Mouse (Mus musculus): Measurements from ENCODE around the gene Qprt.
"Not testable (repeated sequence)": the region's sequence is repeated elsewhere in the genome, so short reads cannot be mapped to it uniquely, and the experiment has no call there.

The Qprt gene

DNA sequence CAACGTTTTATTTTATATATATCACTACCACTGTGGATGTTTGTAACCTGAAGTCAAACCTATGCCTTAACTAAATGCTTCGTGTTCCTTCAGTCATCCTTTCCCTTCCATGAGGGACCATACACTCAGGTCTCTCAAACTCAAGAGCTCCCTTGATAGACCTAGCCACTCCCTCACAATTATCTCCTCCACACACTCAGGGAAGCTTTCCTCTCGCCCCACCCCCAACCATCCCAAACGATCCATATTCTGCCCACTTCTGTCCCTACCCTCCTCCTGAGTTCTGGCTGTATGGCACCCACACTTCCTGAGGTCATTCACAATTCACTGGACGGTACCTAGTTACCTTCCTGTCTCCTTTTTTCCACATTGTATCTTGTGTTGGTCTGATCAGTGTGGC, 23.5 kb downstream of the Qprt start:
- DNase-seq (ENCODE audit: low spot score in 2 of 2) = no peak

DNA sequence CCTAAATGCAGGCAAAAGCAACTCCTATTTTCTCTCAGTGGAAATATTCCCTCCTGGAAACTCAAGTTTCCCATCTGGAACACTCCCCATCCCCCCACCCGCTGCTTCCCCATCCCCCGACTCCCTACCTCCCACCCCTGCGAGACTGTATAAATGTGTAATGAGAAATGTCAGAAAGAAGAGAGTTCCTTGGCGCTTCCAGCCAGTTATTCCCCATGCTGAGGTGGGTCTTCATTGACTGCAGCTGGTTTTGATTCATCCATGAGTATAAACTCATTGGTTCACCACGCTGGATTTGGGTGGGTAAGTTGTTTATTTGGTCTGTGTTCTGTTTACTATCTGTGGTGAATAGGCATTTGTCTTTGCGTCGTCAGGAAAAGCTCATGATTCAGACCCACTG, 25.6 kb downstream of the Qprt start:
- no peak for DNase-seq (ENCODE audit: low spot score in 2 of 2)

DNA sequence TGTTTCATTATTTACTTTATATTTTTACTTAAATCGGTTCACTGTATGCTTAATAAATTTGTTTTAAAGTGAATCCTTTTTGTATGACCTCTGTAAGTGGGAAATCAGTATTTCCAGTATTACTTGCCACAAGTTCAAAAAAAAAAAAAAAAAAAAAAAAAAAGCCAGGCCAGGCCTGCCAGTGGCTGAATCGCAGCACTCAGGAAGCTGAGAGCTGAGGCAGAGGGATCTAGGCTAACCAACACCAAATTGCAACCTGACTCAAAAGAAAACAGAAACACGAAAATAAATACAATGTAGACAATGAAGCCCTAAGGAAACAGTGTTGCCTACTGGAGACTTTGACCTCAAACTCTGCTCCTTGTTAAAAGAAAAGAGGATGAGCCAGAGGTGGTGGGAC, 28.1 kb downstream of the Qprt start:
- no peak for DNase-seq (ENCODE audit: low spot score in 2 of 2)

DNA sequence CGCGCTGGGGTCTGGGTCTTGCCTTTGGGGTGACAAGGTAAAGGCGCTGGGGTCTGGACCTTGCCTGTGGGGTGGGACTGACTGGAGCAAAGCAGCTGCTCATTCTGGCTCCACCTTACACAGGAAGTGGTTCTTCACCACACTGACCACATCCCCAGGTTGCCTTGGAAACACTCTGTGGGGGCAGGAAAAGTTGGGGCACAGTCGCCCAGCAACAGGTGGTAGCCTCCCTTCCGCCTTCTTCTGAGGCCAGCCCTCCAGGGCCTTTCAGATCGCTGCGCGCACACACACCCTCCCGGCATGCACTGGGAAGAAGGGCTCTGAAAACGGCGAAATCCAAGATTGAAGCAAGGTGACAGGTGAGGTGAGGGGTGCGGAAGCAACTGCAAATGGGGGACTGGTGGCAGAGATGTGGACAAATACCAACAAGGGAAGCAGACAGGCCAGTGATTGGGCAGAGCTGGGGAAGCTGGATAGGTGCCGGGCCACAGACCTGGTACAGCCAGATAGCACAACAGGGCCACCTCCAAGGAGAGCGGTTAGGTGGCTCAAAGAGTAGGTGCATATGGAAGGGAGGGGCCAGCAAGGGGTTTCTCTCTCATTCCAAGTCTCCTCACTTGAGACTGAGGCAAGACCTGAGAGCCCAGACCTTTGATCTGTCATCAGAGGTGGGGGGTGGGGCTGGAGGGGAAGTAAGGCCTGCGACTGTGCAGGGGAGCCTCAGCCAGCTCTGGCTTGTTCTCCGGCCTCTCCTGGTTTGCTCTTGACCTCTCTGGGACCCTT, 30.7 kb downstream of the Qprt start, which contains the start of gene AI467606:
TSS of gene AI467606 (plus strand) at position 246 of the 783 bp plus-strand sequence.
- DNase-seq (ENCODE audit: low spot score in 2 of 2) = no peak

DNA sequence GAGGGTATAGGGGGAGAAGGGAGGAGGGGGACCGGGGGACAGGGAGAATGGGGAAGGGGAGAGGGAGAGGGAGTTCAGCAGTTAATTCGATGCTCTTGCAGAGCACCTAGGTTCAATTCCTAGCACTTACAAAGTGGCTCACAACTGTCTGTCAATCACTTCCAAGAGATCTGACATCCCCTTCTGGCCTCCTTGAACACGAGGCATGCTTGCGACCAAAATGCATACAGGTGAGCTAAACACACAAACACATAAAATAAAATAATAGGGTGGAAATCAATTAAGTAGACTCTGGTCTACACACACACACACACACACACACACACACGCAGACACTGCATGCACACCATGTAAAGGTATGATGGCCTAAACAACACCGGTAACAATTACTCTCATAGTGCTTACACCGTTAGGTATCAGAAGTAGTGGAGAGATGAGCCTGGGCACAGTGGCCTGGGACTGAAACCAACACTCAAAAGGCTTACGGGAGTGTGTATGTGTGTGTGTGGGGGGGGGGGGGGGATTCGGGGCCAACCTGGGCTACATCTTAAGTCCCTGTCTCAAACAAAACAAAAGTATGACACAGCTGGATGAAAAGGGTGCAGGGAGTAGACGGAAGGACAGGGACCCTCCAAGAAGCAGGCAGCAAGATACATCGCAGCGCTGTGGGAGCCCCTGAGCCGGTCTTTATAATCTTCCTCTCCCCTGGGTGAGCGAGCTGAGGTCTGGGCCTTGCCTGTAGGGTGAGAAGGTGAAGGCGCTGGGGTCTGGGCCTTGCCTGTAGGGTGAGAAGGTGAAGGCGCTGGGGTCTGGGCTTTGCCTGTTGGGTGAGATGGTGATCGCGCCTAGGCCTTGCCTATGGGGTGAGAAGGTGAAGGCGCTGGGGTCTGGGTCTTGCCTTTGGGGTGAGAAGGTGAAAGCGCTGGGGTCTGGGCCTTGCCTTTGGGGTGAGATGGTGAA, 31.6 kb downstream of the Qprt start:
- no peak for DNase-seq (ENCODE audit: low spot score in 2 of 2)

GRCm38 (mm10) chr7:127088901-127089845, 32.9 kb downstream of the Qprt start:
- DNase-seq (ENCODE audit: low spot score in 2 of 2) = no peak

- no peak for DNase-seq (ENCODE audit: low spot score in 2 of 2)
Observed at GRCm38 (mm10) chr7:127088083-127088482, 33.9 kb downstream of the Qprt start.

GRCm38 (mm10) chr7:127087278-127088010, 34.6 kb downstream of the Qprt start, which contains the start of gene Zg16:
Gene Zg16 (minus strand): TSS chr7:127087328.
- DNase-seq (ENCODE audit: low spot score in 2 of 2) = not testable (repeated sequence)

- DNase-seq (ENCODE audit: low spot score in 2 of 2) = not testable (repeated sequence)
Observed at GRCm38 (mm10) chr7:127085751-127086150, 36.3 kb downstream of the Qprt start.

- DNase-seq (ENCODE audit: low spot score in 2 of 2) = no peak
Observed at GRCm38 (mm10) chr7:127084794-127085193, 37.2 kb downstream of the Qprt start.

DNA sequence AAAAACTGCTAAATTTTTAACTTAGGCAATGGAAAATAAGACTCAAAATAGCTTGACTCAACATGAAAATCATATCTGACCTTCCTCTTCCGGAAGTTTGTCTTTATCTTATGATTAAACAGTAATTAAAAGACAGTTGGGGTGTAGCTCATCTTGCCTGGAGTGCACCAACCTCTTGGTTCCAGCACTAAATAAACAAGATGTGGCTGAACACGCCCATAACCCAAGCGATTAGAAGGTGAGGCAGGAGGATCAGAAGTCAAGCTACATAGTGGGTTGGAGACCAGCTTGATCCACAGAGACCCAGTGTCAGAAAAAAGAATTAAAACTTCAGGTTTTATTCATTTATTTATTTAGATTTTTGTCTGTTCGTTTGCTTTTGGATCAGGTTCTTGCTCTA, 38.3 kb downstream of the Qprt start:
- no peak for DNase-seq (ENCODE audit: low spot score in 2 of 2)

- no peak for DNase-seq (ENCODE audit: low spot score in 2 of 2)
Observed at GRCm38 (mm10) chr7:127082995-127083394, 39.0 kb downstream of the Qprt start.

DNA sequence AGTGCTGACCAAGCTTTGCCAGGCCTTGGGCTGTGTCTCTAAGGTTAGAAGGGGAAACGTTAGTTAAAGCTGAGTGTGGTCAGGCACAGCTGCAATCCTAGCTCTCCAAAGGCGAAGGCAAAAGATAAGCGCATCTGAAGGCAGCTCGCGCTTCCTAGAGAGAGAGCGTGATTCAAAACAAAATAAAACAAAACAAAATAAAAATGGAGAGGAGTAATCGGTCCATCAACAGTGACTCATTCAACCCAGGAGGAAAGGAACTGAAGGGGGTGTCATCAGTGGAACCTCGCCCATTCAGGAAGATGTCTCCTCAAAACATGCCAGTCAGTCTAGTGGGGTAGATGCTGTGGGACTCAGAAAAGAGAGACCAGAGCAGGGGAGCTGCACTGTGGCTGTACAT, 39.8 kb downstream of the Qprt start:
- DNase-seq (ENCODE audit: low spot score in 2 of 2) = no peak

DNA sequence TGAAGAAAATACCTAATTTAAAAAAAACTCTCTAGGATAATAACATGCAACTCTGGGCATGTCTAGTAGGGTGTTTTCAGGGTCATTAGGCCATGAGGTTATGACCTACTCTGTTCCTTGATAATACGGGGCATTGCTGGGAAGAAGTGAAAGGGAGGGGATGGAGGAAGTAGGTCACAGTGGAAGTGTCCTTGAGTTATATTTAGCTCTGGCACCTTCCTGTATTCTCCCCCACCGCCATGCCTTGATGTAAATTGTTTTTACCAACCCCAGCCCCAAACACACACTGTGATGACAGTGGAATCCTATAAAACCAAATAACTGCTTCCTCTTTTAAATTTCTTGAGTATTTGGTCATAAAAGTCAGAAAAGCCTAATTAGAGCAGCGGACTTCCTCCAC, 42.0 kb downstream of the Qprt start:
- no peak for DNase-seq (ENCODE audit: low spot score in 2 of 2)

GRCm38 (mm10) chr7:127077692-127078091, 44.3 kb downstream of the Qprt start:
- no peak for DNase-seq (ENCODE audit: low spot score in 2 of 2)

- DNase-seq (ENCODE audit: low spot score in 2 of 2) = no peak
Observed at GRCm38 (mm10) chr7:127076188-127076587, 45.8 kb downstream of the Qprt start.

GRCm38 (mm10) chr7:127073221-127073620, 48.8 kb downstream of the Qprt start:
- no peak for DNase-seq (ENCODE audit: low spot score in 2 of 2)

GRCm38 (mm10) chr7:127070871-127071413, 51.1 kb downstream of the Qprt start:
- DNase-seq (ENCODE audit: low spot score in 2 of 2) = no peak

DNA sequence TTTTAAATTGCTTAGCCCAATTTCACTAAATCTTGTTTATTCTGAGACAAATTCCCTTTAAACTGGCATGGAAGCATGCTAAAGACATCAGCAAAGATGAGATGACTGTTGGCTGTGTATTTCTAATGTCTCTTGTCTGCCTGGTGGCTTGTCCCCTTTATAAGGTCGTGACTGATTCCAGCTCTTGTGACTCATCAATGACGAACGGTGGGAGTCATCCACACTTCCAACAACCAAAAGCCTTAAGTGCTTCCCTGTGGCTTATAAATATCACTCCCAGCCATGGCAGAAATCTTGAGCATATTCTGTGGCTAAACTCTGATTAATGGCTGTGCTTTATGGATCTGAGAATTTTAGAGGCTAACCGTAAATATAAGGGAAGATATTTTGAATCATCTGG, 55.7 kb downstream of the Qprt start:
- no peak for DNase-seq (ENCODE audit: low spot score in 2 of 2)

GRCm38 (mm10) chr7:127065538-127065937, 56.5 kb downstream of the Qprt start:
- DNase-seq (ENCODE audit: low spot score in 2 of 2) = no peak
